Mouse (Mus musculus) olfactory bulb, adult 2 months (tissue): ENCODE data around the gene Ugt2a2.
"Not testable (repeated sequence)": the region's sequence is repeated elsewhere in the genome, so short reads cannot be mapped to it uniquely, and the experiment has no call there.

ENCODE experiments used
- CTCF ChIP-seq: fragments of 200-500 bp; IDR thresholded peaks from 2 replicates; pipeline ENCODE4 v1.5.1; 2012; ENCODE audit warnings: low read depth, mild to moderate bottlenecking, low read length, moderate library complexity; ENCODE audit not compliant: insufficient read depth
- POLR2A ChIP-seq: fragments of 200-500 bp; IDR thresholded peaks from 2 replicates; pipeline ENCODE4 v1.6.1; 2012; ENCODE audit warnings: mild to moderate bottlenecking, low read depth, low read length, moderate library complexity; ENCODE audit not compliant: insufficient read depth

DNA sequence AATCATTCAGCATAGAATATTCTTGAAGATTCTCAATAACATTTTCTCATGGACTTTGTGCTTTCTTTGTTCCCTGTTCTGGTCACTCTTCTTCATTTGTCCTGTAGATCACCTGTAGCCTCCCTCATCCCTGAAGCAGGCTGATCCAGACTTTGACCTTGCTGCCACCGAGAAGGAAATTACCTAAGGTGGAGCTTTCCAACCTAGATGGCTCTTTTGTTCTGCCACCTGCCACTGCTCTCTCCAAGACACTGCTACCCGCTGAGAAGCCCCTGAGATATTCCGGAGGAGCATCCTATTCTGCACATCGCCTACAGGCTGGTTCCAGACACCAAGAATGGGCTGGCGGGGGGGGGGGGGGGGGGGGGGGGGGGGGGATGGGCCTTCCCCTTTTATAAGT is 29.5 kb downstream of the Ugt2a2 start:
- not testable (repeated sequence) for TF ChIP-seq CTCF, POLR2A
